Mouse (Mus musculus) left cerebral cortex, postnatal 14 days (tissue): Measurements from ENCODE around the gene Cd59b. TPM values are rescaled to one million over a fixed set of nuclear protein-coding genes. Genes with fewer than 3 reads are reported as not detected.
A peak's percentile ranks its signal among the peaks of the same experiment; 100 is the strongest.

Experiments used
- DNase-seq, 2 experiments: peaks; one replicate each; pipeline ENCODE4 v3.0.0; 2021 to 2022; ENCODE audit warnings: low spot score in 2 of 2, mixed read lengths in 1 of 2
- intact Hi-C: fragments of 180-260 bp; cut with DNase I; formaldehyde crosslinking; loops from one replicate; pipeline ENCODE4 v1.15.1; 2025
- total RNA-seq, 2 experiments: library from RNA; stranded (reverse); gene quantifications; 2 replicates each; pipeline ENCODE4 v1.2.3; 2021

Cd59b gene
- total RNA-seq, 2 experiments from 2014 or later = 0.59 to 0.88 TPM

- intact Hi-C loops = loop anchor here (1.0 to 10.0 kb wide), 3 partner anchors 200 to 448 kb away; no protein-coding TSS in a partner anchor
These were observed 64.8 kb downstream of the Cd59b start for GRCm38 (mm10) chr2:104134150-104135056.

GRCm38 (mm10) chr2:104135920-104136319 lies 66.3 kb downstream of the Cd59b start:
- DNase-seq = no peak
- intact Hi-C loops = loop anchor here (1.0 to 10.0 kb wide), 3 partner anchors 199 to 446 kb away; no protein-coding TSS in a partner anchor

More at GRCm38 (mm10) chr2:104134150-104135056, 64.8 kb downstream of the Cd59b start:
- DNase-seq = peak; percentile 82 to 83

Other genes starting within 250 kb of the Cd59b start
- 10 to 100 TPM; 19.0 to 21.9 TPM for gene Lmo2, start 111.9 kb upstream of the Cd59b start, total RNA-seq
- gene Fbxo3, start 42.1 kb upstream of the Cd59b start, total RNA-seq = 10 to 100 TPM; 52.2 to 53.6 TPM
- not detected for gene 4931422A03Rik, start 41.5 kb upstream of the Cd59b start, total RNA-seq
- gene Gm10912, start 4.0 kb upstream of the Cd59b start, total RNA-seq = under 1 TPM; 0.19 to 0.35 TPM
- not detected for gene Gm10799, start 1.3 kb upstream of the Cd59b start, total RNA-seq
- gene Cd59a, start 26.0 kb downstream of the Cd59b start, total RNA-seq = 1 to 10 TPM; 2.0 to 2.1 TPM
- gene A930018P22Rik, start 52.9 kb downstream of the Cd59b start, total RNA-seq = under 1 TPM in 1 of 2 experiments, not detected in 1; 0.44 TPM